Mouse (Mus musculus) testis, adult 2 months (tissue): ENCODE measurements at regions not wholly inside any gene's neighbourhood (a gene's known extent, or its start where the extent isn't known, plus 50 kb on each side); places are given as distances from the start of the nearest gene placed in this dataset.

Experiments used
- CTCF ChIP-seq: fragments of 200-500 bp; IDR thresholded peaks from 2 replicates; pipeline ENCODE4 v1.5.1; 2012; ENCODE audit warnings: low read depth, mild to moderate bottlenecking, inconsistent platforms, low read length, moderate library complexity; ENCODE audit not compliant: control insufficient read depth, insufficient read depth, insufficient replicate concordance
- POLR2A ChIP-seq: fragments of 200-500 bp; IDR thresholded peaks from 2 replicates; pipeline ENCODE4 v1.6.1; 2012; ENCODE audit warnings: low read depth, mild to moderate bottlenecking, inconsistent platforms, low read length, moderate library complexity; ENCODE audit not compliant: control insufficient read depth

GRCm38 (mm10) chr6:84416992-84417636, 176.6 kb downstream of the Cyp26b1 start:
- TF ChIP-seq POLR2A (no peak), CTCF (no peak)
